Mouse (Mus musculus) frontal cortex, postnatal 36 days (tissue): ENCODE results near the gene Crebl2.

Experiments
- DNase-seq, 2 experiments: peaks; one replicate each; pipeline ENCODE4 v3.0.0; 2022; ENCODE audit warnings: low spot score in 2 of 2

Gene Crebl2

DNA sequence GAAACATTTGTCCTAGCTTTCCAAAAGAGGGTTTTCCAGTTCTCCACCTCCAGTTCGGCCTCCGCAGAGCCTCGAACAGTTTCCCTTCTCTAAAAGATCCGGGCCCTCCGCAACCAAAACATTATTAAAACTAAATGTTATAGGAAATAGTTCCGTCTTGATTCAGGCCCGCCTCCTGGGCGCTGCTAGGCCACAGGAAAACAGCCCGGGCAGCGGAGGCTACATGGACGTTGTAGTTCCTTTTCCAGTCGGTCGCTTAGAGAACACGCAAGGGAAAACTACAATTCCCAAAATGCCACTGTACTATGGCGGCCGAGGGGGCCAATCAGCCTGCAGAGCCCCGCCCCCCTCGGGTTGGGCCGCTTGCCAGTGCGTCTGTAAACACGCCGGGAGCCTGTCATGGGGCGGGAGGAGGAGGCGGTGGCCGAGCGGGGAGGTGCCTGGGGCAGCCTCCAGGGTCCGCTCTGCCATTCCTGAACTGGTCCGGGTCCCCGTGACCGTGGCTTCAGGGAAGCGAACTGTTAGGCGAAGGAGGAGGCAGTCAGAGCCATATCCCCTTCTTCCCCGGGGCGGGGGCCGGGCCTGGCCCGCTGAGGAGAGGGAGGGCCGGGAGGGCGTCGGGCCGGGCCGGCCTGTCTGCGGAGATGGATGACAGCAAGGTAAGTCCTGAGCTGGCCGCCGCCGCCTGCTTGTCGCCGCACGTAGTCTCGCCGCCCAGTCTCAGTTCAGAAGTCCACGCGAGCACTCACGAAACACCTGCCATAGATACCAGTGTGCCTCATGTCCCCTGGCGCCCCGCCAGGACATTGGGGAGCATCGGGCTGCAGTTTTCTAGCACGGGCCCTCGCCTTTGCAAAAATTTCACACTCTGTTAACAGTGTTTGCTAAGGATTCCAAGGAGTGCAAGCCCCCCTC, at the start of gene Crebl2:
TSS of gene Crebl2 (plus strand) at position 369 of the 915 bp plus-strand sequence.
- peak; percentile 99 to 100 for DNase-seq

DNA sequence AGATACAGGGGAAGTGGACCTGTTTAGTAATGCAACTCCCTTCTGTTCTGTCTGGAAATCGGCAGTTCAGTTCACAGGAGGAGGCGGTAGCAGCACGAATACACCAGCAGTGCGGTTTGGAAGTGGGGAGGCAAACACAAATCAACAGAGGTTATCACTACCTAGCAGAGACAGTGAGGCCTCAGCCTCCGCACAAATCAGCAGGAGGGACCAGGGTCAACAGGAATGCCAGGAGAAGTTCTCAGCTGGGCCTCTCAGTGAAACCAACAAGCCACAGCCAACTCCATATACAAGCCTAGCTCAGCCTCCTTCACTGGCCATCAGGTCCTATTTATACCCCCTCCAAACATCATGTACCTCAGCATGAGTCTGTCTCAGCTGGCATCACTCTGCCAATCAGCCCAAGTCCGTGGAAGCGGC, 48.5 kb upstream of the Crebl2 start:
- no peak for DNase-seq

DNA sequence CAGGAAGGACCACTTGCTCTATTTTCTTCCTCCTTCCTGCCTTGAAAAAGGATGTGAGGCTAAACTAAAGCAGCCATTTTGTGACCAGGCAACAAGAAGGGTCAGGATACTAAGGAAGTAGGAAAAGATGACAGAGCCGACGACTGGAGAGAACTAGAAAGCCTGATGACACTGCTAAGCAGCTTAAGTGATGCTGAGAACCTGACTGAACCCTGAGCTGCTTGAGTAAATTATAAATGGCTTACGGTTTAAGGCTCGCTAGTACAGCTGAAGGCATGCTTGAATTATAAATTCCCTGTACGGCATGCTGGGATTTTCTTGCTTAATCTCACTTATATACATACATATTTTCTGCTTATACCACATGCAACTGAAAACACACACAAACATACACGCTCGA, 47.1 kb upstream of the Crebl2 start:
- no peak for DNase-seq

DNA sequence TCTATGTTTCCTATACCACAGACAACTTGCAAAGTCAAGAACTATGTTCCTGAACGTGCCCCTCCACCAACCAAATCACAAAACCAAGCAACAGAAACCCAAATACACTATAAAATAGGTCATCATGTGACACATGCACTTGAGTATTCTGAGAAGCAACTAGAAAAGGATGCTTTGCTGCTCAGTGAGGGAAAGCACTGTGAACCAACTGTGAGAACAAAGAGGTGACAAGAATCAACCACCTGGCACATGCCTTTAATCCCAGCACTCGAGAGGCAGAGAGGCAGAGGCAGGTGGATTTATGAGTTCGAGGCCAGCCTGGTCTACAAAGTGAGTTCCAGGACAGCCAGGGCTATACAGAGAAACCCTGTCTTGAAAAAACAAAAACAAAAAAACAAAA, 43.5 kb upstream of the Crebl2 start:
- DNase-seq: no peak

DNA sequence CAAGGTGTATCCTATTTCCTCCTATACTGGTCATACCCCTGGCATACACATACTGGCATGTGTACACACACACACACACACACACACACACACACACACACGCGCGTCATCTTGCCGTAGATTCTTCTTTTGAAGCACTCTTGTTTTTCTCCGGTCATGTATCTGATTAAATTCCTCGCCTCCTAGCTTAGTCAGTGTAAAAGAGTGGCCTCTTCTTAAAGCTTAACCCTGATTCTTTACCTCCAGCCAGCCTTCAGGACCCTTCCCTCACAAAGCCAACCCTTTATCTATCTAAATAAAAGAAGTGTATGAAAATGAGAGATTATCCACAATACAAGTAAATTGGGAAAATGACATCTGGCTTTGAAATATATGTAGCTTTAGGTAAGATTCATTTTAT, 40.9 kb upstream of the Crebl2 start:
- DNase-seq: no peak

DNA sequence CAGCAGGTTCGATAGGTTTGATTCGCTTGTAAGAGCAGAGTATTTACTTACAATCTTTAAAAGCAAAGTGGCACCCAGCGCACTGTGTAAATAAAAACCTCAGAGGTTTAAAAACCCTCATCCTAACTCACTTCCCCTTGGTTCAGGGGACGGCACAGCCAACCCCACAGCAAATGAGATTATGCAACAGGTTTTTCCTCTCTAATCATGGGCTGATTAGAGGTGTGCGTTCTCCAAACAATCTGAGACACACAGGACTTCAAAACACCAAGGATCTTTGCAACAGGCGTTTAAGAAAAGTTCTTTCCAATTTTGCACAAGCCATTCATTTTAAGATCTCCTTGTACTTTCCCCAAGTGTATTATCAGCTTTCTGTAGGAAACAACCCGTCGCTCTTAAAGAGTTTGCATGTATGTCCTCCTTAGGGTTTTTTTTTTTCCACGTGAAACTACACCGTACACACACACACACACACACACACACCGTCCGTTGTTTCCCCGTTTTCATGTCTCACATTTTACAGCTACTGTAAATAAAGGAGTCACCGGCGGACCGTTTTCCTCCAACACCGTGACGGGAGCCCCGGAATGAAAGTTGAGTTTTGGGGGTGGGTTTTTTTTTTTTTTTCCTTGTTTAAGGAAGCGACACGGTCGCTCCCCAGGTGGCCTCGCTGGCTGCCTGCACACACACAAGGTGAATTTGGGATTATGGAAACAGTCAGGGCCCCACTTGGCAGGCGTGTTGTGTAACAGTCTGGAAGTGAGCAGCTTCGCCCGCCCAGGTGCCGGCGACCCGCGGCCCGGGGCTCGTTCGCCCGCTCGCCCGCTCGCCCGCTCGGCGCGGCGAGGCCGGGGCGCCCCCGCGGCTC, 38.5 kb upstream of the Crebl2 start:
- DNase-seq: peak in 1 of 2 experiments; percentile 8

DNA sequence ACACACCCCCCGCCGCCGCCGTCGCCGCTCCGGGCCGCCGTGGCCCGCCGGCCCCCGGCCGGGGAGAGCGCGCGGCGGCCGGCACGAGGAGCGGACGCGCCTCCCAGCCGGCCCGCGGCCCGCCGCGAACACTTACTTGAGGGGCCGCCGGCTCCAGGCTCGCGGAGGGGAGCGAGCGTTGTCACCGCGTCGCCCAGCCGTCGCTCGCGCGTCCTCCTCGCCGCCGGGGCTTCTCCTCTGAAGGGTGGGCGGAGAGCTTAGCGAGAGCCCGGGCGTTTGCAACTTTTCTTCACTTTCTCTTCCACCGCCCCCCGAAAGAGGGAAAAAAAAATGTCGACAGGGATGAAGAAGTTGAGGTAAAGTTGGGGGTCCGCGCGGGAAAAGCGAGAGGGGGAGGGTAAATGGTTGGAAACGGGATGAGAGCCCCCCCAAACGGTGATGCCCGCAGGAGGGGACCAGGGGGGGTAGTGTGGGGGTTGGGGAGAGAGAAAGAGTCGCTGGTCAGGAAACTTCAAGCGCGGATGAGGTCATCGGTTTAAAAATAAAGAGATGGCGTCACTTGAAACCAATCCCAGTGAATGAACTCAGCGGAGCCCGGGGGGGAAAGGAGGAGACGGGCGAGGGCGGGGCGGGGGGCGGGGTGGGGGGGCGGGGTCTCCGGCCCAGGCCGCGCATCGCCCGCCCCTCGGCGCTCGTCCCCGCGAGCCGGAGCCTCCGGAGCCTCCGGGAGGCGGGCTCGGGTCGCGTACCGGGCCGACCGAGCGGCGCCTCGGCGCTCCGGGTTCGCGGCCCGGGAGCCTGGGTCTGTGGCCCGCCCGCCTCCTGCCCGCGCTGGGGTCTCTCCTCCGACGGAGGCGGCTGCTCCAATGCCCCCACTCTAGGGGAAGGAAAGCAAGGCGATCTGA, 37.6 kb upstream of the Crebl2 start, which contains the start of gene Dusp16:
TSS of gene Dusp16 (minus strand) at position 485 of the 905 bp plus-strand sequence.
- peak; percentile 59 to 87 for DNase-seq

DNA sequence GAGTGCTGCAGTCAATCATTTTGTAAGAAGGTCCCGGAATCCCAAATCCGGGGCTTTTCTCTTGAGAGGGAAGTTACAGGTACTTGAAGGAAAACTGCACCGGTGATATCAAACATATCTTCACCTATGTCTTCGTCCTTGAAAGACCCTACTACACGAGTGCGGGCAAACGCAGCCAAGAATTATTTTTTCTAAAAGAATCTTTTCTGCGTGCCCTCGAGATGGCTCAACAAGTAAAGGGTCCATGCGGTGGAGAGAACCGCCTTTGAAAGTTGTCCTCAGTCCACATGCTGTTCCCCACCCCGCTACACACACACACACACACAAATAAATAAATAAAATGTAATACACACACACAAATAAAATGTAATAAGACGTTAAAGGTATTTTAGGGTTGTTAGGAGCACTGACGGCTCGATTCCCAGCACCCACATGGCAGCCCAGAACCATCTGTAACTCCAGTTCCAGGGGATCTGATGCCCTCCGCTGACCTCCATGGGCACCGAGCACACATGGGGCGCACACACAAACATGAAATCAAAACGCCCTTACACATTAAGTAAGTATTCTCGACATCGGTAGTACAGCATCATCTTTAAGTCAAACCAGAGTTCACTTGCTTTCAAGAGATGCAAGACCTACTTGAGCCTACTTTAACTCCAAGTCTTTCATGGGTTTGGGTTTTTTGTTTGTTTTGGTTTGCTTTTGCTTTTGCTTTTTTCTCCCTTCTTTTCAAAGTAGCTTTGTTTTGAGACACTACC, 36.7 kb upstream of the Crebl2 start:
- DNase-seq: peak; percentile 6 to 14

DNA sequence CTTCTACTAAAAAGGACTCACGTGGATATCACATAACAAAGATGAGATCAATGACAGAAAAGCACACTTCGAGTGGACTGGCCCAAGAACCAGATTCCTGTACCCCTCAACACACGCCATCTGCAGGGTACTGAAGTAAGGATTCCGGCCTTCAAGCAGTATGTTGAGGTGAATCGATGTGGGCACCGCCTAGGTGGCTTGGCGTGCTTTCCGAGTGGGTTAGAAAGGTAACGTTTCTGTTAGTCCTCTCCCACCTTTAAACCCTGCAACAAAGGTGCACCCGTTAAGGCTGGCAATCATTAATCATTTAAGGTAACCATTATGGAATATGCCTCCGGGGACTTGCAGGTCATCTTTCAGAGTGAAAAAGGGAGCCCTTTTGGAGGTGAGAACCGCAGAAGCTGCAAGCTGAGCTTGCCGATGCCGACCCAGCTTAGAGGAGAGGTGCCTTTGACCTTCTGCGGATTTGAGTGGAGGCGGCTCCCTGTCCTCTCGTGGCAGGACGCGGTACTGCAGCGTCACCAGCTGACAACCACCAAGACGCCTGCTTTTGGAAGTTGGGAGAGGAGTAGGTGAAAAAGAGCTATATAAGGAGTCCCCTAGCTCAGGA, 35.9 kb upstream of the Crebl2 start:
- DNase-seq: peak; percentile 64 to 67

DNA sequence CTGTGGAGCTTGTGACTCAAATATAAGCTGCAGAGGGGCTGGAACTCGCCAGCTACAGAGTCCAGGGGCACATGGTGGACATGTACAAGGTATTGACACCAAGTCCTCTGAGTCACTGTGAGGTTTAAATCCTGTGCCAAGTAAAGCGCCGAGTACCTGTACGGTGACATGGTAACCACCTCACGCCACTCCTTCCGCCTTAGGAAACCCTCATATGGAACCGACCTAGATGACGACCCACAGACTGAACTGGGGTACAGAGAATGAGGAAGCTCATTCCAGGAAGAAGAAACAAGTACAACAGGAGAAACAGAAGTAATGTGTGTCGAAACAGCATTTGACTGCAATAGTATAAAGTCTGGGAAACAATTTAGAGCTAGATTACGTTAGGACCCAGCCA, 33.7 kb upstream of the Crebl2 start:
- no peak for DNase-seq

DNA sequence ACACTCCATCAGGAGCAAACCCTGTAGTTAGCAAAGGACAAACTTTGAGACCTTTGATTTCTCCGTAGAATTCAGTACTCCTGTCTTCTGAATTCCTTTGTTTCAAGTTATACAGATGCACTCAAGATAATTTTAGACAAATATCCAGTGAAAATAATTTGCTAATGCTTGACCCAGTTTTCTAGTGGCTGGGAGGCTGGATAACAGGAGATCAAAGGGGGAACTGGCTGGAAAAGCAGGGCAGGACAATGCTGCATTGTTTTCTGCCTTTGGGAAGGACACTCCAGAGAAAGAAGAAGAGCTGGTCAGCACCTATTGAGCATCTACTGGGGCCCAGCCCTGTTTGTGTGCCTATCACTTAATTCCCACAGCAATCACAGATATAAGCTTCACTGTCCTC, 28.5 kb upstream of the Crebl2 start:
- no peak for DNase-seq

DNA sequence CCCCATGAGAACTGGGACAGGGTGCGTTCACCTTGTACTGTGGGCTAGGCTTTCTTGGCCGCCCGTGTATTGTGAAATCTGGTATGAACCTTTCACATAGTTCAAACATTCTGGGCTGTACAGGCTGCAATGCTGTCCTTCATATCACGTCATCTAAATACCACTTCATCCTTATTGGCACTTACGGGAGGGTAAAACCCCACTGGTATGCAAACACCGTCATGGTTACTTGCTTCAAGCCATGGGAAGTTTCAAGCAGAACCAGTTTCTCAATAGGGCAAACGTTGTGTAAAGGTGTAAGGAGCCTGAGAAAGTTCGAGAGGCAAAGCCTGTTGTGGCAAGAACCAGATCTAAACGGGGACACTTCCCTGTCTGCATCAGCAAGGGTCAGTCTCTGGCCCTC, 27.3 kb upstream of the Crebl2 start:
- DNase-seq: no peak

DNA sequence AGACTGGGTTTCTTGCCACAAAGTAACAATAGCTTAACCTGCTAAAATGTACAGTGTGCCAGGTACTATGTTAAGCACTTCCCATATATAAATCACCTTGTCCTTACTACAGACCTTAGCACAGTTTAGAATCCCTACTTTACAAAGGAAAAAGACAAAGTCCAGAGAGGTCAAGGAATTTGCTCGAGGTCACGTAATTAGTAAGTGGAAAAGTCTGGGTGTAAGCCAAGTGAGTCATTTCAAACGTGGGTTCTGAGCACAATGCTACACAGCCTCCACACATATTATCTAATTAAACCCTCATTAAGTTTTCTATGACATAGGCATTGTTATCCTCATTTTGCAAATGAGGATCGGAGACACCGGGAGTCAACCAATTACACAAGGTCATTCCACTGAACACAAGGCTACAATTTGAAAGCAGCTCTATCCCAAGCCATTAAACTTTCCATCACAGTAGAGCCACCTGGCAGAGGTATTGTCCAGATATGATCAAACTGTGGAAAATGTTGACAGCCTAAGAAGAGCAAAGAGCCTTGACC, 25.1 kb upstream of the Crebl2 start:
- DNase-seq: no peak

DNA sequence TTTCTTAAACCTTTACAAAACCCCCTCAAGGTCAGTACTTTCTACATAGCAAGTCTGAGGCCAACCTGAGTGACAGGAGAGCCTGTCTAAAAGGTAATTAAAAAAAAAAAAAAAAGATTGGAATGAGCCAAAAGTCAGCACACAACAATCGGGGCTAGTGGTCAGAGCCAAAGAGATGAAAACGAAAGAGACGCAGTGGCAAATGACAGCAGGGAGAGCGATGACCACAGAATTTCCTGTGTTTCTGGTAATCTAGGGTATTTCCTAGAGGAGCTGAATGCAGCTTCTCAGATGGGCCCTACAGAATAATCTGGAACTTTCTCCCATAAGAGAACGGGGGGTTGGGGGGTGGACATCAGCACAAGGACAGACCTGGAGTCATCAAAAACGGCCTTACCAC, 23.8 kb upstream of the Crebl2 start:
- no peak for DNase-seq

DNA sequence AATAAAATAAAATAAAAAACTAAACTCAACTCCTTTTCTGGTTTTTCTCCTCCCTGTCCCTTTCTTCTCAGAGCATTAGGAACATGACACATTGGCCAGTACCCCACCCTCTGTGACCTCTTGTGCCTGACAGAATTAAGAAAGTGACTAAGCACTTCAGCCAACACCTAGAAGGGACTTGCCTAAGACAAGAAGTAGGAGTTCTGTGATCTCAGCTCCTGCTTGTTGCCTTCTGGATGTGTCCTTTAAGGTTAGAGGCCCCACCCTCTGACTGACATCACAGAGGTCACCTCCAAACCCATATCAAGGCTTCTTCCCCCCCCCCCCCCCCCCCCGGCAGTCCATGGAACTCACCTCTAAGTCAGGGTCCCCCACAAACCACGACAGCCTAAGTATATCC, 22.9 kb upstream of the Crebl2 start:
- no peak for DNase-seq

DNA sequence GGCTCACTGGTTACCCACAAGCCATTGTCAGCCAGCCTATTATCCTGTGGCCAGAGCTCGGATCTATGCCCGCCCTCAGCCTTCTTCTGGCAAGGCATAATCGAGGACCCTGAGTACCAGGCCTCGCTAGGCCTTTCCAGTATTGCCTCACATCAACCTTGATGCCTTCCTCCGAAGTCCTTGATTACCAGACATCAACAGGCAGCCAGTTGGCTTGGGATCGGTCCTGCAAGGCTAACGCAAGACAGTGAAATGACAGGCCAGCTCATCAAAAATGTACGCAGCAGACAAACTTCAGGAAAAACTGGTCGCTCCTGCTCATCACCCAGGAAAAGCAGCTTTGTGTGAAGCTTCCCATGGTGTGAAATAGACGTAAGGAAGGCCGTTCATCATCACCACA, 22.2 kb upstream of the Crebl2 start:
- DNase-seq: no peak

DNA sequence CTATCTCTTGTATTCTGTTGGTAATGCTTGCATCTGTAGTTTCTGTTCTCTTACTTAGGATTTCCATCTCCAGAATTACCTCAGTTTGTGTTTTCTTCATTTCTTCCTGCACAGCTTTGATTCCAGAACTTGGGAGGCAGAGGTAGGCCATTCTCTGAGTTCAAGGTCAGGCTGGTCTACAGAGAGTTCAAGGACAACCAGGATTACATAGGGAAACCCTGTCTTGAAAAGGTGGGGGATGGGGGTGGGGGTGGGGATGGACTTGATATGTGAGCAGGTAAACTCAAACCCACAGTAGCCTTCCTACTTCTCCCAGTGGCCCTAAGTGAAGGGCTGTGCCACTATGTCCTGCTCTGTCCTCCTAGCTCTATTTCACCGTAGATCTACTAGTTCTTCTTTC, 16.9 kb upstream of the Crebl2 start:
- DNase-seq: no peak

DNA sequence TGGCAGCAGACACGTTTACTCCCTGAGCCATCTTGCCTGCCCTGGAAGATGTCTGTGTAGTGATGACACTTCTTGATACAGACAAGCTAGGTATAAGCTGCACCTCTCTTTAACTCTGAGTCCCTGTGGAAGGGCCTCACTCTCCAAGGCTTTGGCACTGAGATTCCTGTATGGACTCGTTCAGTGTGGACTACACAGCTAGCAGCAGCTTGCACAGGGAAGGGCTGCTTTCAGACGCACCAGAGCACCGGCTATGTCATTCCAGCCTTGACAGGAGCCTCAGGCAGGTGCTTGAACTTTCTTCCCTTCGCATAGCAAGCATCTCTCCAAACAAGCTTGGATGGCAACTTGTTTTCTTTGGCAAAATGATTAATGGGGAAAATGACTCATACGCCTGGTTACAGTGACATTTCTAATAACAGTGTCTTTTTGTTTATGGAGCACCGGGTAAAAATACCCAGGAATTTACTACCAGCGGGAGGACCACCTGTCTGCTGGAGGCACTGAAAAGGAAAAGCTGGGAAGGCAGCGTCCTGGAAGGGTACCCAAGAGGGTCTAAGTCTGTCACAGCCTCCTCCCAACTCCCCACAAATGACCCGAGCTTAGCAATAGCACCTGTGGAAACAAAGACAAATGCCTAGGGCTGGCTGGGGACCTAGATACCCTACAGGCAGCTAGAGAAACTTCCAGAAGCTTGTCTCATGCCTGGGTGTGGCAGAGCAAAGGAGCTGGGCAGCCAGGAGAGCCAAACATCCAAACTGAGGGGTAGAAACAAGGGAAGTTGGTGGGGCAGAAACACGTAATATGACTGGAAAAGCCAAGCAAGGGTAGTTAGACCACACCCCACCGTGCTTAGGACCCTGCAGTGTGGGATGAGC, 12.7 kb upstream of the Crebl2 start:
- DNase-seq: no peak

DNA sequence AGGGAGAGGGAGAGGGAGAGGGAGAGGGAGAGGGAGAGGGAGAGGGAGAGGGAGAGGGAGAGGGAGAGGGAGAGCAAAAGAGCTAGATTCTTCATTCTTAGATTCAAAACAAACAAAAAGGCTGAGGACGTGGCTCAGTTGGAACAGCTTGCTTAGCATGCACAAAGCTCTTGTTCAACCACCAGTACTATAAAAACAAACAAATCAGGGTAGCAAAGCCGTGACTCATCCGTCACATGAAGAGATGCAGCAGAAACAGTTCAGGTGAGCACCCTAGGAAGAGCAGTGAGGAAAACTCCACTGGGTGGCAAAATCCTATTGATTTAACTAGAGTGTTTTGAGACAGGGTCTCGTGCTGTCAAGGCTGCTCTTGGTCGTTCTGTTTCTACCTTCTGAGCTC, 10.2 kb upstream of the Crebl2 start:
- no peak for DNase-seq
